Mouse (Mus musculus) forelimb bud, embryonic 11.5 days (tissue): ENCODE measurements around the gene Mta3.
"Not testable (repeated sequence)": the region's sequence is repeated elsewhere in the genome, so short reads cannot be mapped to it uniquely, and the experiment has no call there.

Source experiments
- DNase-seq: peaks from one replicate; pipeline ENCODE4 v3.0.0-alpha.2; 2012; ENCODE audit warnings: low read depth, low spot score

Gene Mta3

GRCm38 (mm10) chr17:83849081-83849675 lies 143.2 kb downstream of the Mta3 start:
- no peak for DNase-seq

GRCm38 (mm10) chr17:83849717-83850116 lies 143.8 kb downstream of the Mta3 start:
- DNase-seq, result no peak

GRCm38 (mm10) chr17:83850458-83850857 lies 144.5 kb downstream of the Mta3 start:
- peak; percentile 90 for DNase-seq

- no peak for DNase-seq
These were observed 144.9 kb downstream of the Mta3 start for GRCm38 (mm10) chr17:83850864-83851263.

- no peak for DNase-seq
These were observed 147.9 kb downstream of the Mta3 start for GRCm38 (mm10) chr17:83853831-83854230.

GRCm38 (mm10) chr17:83854284-83854918 lies 148.4 kb downstream of the Mta3 start:
- DNase-seq, result no peak

GRCm38 (mm10) chr17:83858413-83858812 lies 152.4 kb downstream of the Mta3 start:
- no peak for DNase-seq

GRCm38 (mm10) chr17:83859639-83860038 lies 153.7 kb downstream of the Mta3 start:
- no peak for DNase-seq

GRCm38 (mm10) chr17:83860224-83860623 lies 154.3 kb downstream of the Mta3 start:
- no peak for DNase-seq

GRCm38 (mm10) chr17:83860968-83861367 lies 155.0 kb downstream of the Mta3 start:
- not testable (repeated sequence) for DNase-seq

- DNase-seq, result peak; percentile 97
These were observed 155.6 kb downstream of the Mta3 start for GRCm38 (mm10) chr17:83861444-83862133.

- peak; percentile 53 for DNase-seq
These were observed 156.3 kb downstream of the Mta3 start for GRCm38 (mm10) chr17:83862134-83862881.

GRCm38 (mm10) chr17:83865366-83865765 lies 159.4 kb downstream of the Mta3 start:
- DNase-seq, result no peak

- DNase-seq, result peak; percentile 83
These were observed 160.6 kb downstream of the Mta3 start for GRCm38 (mm10) chr17:83866582-83866981.

GRCm38 (mm10) chr17:83870385-83870784 lies 164.4 kb downstream of the Mta3 start:
- no peak for DNase-seq
